Mouse (Mus musculus) small intestine, adult 2 months (tissue): ENCODE data around the gene Cd101. TPM values are rescaled to one million over a fixed set of nuclear protein-coding genes. Genes with fewer than 3 reads are reported as not detected.

Experiments used
- H3K27ac ChIP-seq: fragments of 200-500 bp; 2 replicates; pipeline ENCODE4 v1.5.1; 2012; ENCODE audit warnings: low read depth, low read length, control low read depth, inconsistent platforms; ENCODE audit not compliant: insufficient read depth
- H3K27me3 ChIP-seq: fragments of 200-500 bp; 2 replicates; pipeline ENCODE4 v1.6.1; 2012; ENCODE audit warnings: mild to moderate bottlenecking, moderate library complexity, low read length, inconsistent platforms; ENCODE audit not compliant: control insufficient read depth, insufficient read depth
- H3K36me3 ChIP-seq: fragments of 200-500 bp; 2 replicates; pipeline ENCODE4 v1.6.1; 2012; ENCODE audit warnings: mild to moderate bottlenecking, low read length, control low read depth, inconsistent platforms; ENCODE audit not compliant: control insufficient read depth, insufficient read depth
- H3K4me1 ChIP-seq: fragments of 200-500 bp; 2 replicates; pipeline ENCODE4 v1.6.1; 2012; ENCODE audit warnings: low read length, inconsistent platforms, mixed read lengths; ENCODE audit not compliant: control insufficient read depth, insufficient read depth, insufficient read length
- H3K4me3 ChIP-seq: fragments of 200-500 bp; 2 replicates; pipeline ENCODE4 v1.5.1; 2012; ENCODE audit warnings: low read depth, mild to moderate bottlenecking, control low read depth, inconsistent platforms, low read length, moderate library complexity
- CTCF ChIP-seq: fragments of 200-500 bp; IDR thresholded peaks from 2 replicates; pipeline ENCODE4 v1.5.1; 2012; ENCODE audit warnings: low read depth, mild to moderate bottlenecking, control low read depth, inconsistent platforms, low read length, moderate library complexity, mixed read lengths; ENCODE audit not compliant: insufficient replicate concordance, insufficient read length; ENCODE audit errors: extremely low read depth
- POLR2A ChIP-seq: fragments of 200-500 bp; IDR thresholded peaks from 2 replicates; pipeline ENCODE4 v1.6.1; 2012; ENCODE audit warnings: low read depth, mild to moderate bottlenecking, control low read depth, inconsistent platforms, low read length, moderate library complexity
- WGBS: fragments of 180-500 bp; shearing (Covaris S2); methylation state at CpG from one replicate; pipeline ENCODE4 v1.1.7; 2018; 5-methylcytosine and 5-hydroxymethylcytosine counted together
- polyA plus RNA-seq: library from polyadenylated mRNA; depleted of rRNA; stranded (reverse); fragments of >200 nt; gene quantifications from 2 replicates; pipeline ENCODE4 v1.2.3, GENCODE M21; 2012

Gene Cd101
- polyA plus RNA-seq, 1 experiment = 1.8 TPM

GRCm38 (mm10) chr3:101003575-101004356 lies 25.6 kb downstream of the Cd101 start:
- H3K36me3 ChIP-seq = no peaks in the 10 kb centered on the region
- H3K4me3 ChIP-seq = no peak overlapping the region
- WGBS = 80% methylated on average over 15 of the region's 15 CpGs
- peaks cover 2% of the 10 kb centered on the region; the same call in 1 of the 2 replicates for H3K4me1 ChIP-seq
- H3K27ac ChIP-seq = no peak overlapping the region; the same call in 1 of the 2 replicates
- no peak for TF ChIP-seq CTCF
- no peak for TF ChIP-seq POLR2A
- no peaks in the 10 kb centered on the region for H3K27me3 ChIP-seq

GRCm38 (mm10) chr3:100999732-101000131 lies 29.6 kb downstream of the Cd101 start:
- Histone ChIP-seq H3K27ac (no peak overlapping the region), H3K4me3 (no peak overlapping the region), H3K4me1 (peaks cover 2% of the 10 kb centered on the region; the same call in 1 of the 2 replicates), H3K36me3 (no peaks in the 10 kb centered on the region), H3K27me3 (no peaks in the 10 kb centered on the region)
- WGBS = 38% methylated on average over 2 of the region's 2 CpGs
- TF ChIP-seq CTCF (no peak), POLR2A (no peak)

- Histone ChIP-seq H3K36me3 (no peaks in the 10 kb centered on the region), H3K4me1 (peaks cover 2% of the 10 kb centered on the region), H3K27me3 (no peaks in the 10 kb centered on the region), H3K4me3 (no peak overlapping the region), H3K27ac (no peak overlapping the region)
- TF ChIP-seq CTCF (peak; percentile 92; the same call in 1 of the 2 replicates), POLR2A (no peak)
- 23% methylated on average over 6 of the region's 6 CpGs for WGBS
Measured at GRCm38 (mm10) chr3:100998904-100999340, 30.4 kb downstream of the Cd101 start.

GRCm38 (mm10) chr3:100997785-100998570 lies 31.4 kb downstream of the Cd101 start:
- H3K27me3 ChIP-seq = no peaks in the 10 kb centered on the region
- no peak overlapping the region for H3K4me3 ChIP-seq
- whole genome bisulfite sequencing = 75% methylated on average over 10 of the region's 10 CpGs
- peaks cover 2% of the 10 kb centered on the region for H3K4me1 ChIP-seq
- H3K27ac ChIP-seq = no peak overlapping the region
- TF ChIP-seq CTCF (no peak), POLR2A (no peak)
- no peaks in the 10 kb centered on the region for H3K36me3 ChIP-seq

GRCm38 (mm10) chr3:100994252-100994651 lies 35.1 kb downstream of the Cd101 start:
- H3K4me1 ChIP-seq = peaks cover 2% of the 10 kb centered on the region
- H3K27me3 ChIP-seq = no peaks in the 10 kb centered on the region
- H3K36me3 ChIP-seq = no peaks in the 10 kb centered on the region
- no peak overlapping the region for H3K4me3 ChIP-seq
- TF ChIP-seq POLR2A (no peak), CTCF (no peak)
- 85% methylated on average over 4 of the region's 4 CpGs for WGBS
- no peak overlapping the region for H3K27ac ChIP-seq

DNA sequence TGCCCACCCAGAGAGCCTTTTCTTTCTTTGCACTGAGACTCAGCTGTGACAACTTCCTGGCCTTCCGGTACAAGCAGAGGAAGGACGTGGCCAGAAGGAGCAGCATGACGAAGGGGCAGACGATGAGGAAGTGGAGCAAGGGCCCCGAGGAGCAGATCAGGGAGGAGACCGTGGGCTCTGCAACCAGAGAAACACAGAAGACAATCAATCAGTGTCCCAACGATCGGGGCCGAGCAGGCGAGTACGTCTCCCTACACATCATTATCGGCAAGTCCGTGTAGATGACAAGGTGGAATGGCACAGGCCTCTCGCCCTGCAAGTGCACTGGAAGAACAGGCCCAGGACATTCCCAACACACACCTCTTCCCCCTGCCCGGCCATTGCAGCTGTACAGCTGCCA lies 35.6 kb downstream of the Cd101 start:
- Histone ChIP-seq H3K27ac (no peak overlapping the region), H3K27me3 (no peaks in the 10 kb centered on the region), H3K36me3 (no peaks in the 10 kb centered on the region), H3K4me3 (no peak overlapping the region), H3K4me1 (peaks cover under 1% of the 10 kb centered on the region)
- no peak for TF ChIP-seq CTCF
- TF ChIP-seq POLR2A = no peak
- 54% methylated on average over 15 of the region's 15 CpGs for WGBS

DNA sequence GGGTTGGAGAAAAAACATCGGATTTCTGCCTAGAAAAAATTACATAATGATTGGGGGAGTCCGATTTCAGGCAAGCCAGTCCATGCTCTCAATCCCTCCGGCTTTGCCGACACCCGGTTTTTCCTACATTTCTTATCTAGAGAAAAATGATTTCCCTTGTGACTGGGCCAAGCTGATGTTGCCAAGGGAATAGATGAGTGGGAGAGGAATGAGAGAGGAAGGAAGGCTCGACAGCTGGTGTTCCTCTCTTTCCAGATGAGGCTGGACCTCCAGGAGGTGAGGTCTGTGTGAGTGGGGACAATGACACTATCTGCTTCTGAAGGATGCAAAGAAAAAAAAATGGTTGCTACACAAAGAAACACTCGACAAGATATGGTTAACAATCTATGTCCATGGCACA lies 36.2 kb downstream of the Cd101 start:
- H3K4me1 ChIP-seq = no peaks in the 10 kb centered on the region; the same call in 1 of the 2 replicates
- H3K4me3 ChIP-seq = no peak overlapping the region
- H3K27ac ChIP-seq = no peak overlapping the region
- 46% methylated on average over 7 of the region's 7 CpGs for WGBS
- H3K27me3 ChIP-seq = no peaks in the 10 kb centered on the region
- TF ChIP-seq CTCF = no peak
- no peak for TF ChIP-seq POLR2A
- H3K36me3 ChIP-seq = no peaks in the 10 kb centered on the region
